Mouse (Mus musculus): ENCODE data around the gene Rdh5. TPM values are rescaled to one million over a fixed set of nuclear protein-coding genes. Genes with fewer than 3 reads are reported as not detected.

Gene Rdh5
- polyA plus RNA-seq, 1 experiment from 2014 or later: 12.1 TPM

GRCm38 (mm10) chr10:128915550-128915949 lies 7.1 kb downstream of the Rdh5 start:
- Histone ChIP-seq H3K9me3 (ENCODE audit: control insufficient read depth, low read length) (no peaks in the 10 kb centered on the region), H3K4me3 (ENCODE audit: low read depth, low read length) (no peak overlapping the region), H3K36me3 (ENCODE audit: control insufficient read depth, insufficient read depth, low read length) (no peaks in the 10 kb centered on the region), H3K4me1 (replicated peaks; ENCODE audit: control insufficient read depth, insufficient read depth, low read length) (0 out of 2 replicates have a peak, but pooled peaks cover 2% of the 10 kb centered on the region), H3K9ac (ENCODE audit: low read depth, low read length) (no peak overlapping the region), H3K4me2 (replicated peaks; ENCODE audit: low read depth, low read length) (no peak overlapping the region), H3K27me3 (ENCODE audit: control insufficient read depth, insufficient read depth, low read length) (no peaks in the 10 kb centered on the region), H3K27ac (ENCODE audit: low read depth, low read length) (no peak overlapping the region)
- WGBS: 95% methylated on average over 2 of the region's 2 CpGs
- no peak for DNase-seq (ENCODE audit: low spot score)
- ATAC-seq (ENCODE audit: low FRiP score): no peak

GRCm38 (mm10) chr10:128913696-128914095 lies 9.0 kb downstream of the Rdh5 start:
- H3K4me1 ChIP-seq (replicated peaks; ENCODE audit: control insufficient read depth, insufficient read depth, low read length): 0 out of 2 replicates have a peak, but pooled peaks cover 2% of the 10 kb centered on the region
- WGBS: 77% methylated on average over 12 of the region's 12 CpGs
- H3K9ac ChIP-seq (ENCODE audit: low read depth, low read length): no peak overlapping the region
- H3K4me3 ChIP-seq (ENCODE audit: low read depth, low read length): no peak overlapping the region
- no peaks in the 10 kb centered on the region for H3K9me3 ChIP-seq (ENCODE audit: control insufficient read depth, low read length)
- H3K27me3 ChIP-seq (ENCODE audit: control insufficient read depth, insufficient read depth, low read length): no peaks in the 10 kb centered on the region; the same call in 1 of the 2 replicates
- H3K4me2 ChIP-seq (replicated peaks; ENCODE audit: low read depth, low read length): no peak overlapping the region
- ATAC-seq (ENCODE audit: low FRiP score) (no peak), DNase-seq (ENCODE audit: low spot score) (no peak)
- H3K27ac ChIP-seq (ENCODE audit: low read depth, low read length): no peak overlapping the region
- H3K36me3 ChIP-seq (ENCODE audit: control insufficient read depth, insufficient read depth, low read length): no peaks in the 10 kb centered on the region

- Histone ChIP-seq H3K27ac (ENCODE audit: low read depth, low read length) (no peak overlapping the region), H3K36me3 (ENCODE audit: control insufficient read depth, insufficient read depth, low read length) (no peaks in the 10 kb centered on the region), H3K9ac (ENCODE audit: low read depth, low read length) (no peak overlapping the region), H3K27me3 (ENCODE audit: control insufficient read depth, insufficient read depth, low read length) (no peaks in the 10 kb centered on the region; the same call in 1 of the 2 replicates), H3K4me1 (replicated peaks; ENCODE audit: control insufficient read depth, insufficient read depth, low read length) (0 out of 2 replicates have a peak, but pooled peaks cover 2% of the 10 kb centered on the region), H3K9me3 (ENCODE audit: control insufficient read depth, low read length) (no peaks in the 10 kb centered on the region), H3K4me2 (replicated peaks; ENCODE audit: low read depth, low read length) (no peak overlapping the region), H3K4me3 (ENCODE audit: low read depth, low read length) (no peak overlapping the region)
- 7% methylated on average over 5 of the region's 5 CpGs for WGBS
- ATAC-seq (ENCODE audit: low FRiP score) (peak; percentile 15; the same call in 1 of the 2 replicates), DNase-seq (ENCODE audit: low spot score) (peak; percentile 96)
These were observed 9.5 kb downstream of the Rdh5 start for GRCm38 (mm10) chr10:128913219-128913618.

GRCm38 (mm10) chr10:128912791-128913190 lies 9.9 kb downstream of the Rdh5 start:
- ATAC-seq (ENCODE audit: low FRiP score): no peak
- H3K9ac ChIP-seq (ENCODE audit: low read depth, low read length): no peak overlapping the region
- WGBS: 81% methylated on average over 4 of the region's 4 CpGs
- H3K27me3 ChIP-seq (ENCODE audit: control insufficient read depth, insufficient read depth, low read length): no peaks in the 10 kb centered on the region; the same call in 1 of the 2 replicates
- H3K36me3 ChIP-seq (ENCODE audit: control insufficient read depth, insufficient read depth, low read length): no peaks in the 10 kb centered on the region
- no peak for DNase-seq (ENCODE audit: low spot score)
- H3K4me1 ChIP-seq (replicated peaks; ENCODE audit: control insufficient read depth, insufficient read depth, low read length): 0 out of 2 replicates have a peak, but pooled peaks cover 2% of the 10 kb centered on the region
- no peak overlapping the region for H3K4me2 ChIP-seq (replicated peaks; ENCODE audit: low read depth, low read length)
- H3K4me3 ChIP-seq (ENCODE audit: low read depth, low read length): no peak overlapping the region
- H3K27ac ChIP-seq (ENCODE audit: low read depth, low read length): no peak overlapping the region
- H3K9me3 ChIP-seq (ENCODE audit: control insufficient read depth, low read length): no peaks in the 10 kb centered on the region

- Histone ChIP-seq H3K4me3 (ENCODE audit: low read depth, low read length) (no peak overlapping the region), H3K36me3 (ENCODE audit: control insufficient read depth, insufficient read depth, low read length) (no peaks in the 10 kb centered on the region), H3K4me2 (replicated peaks; ENCODE audit: low read depth, low read length) (no peak overlapping the region), H3K27me3 (ENCODE audit: control insufficient read depth, insufficient read depth, low read length) (no peaks in the 10 kb centered on the region; the same call in 1 of the 2 replicates), H3K4me1 (replicated peaks; ENCODE audit: control insufficient read depth, insufficient read depth, low read length) (0 out of 2 replicates have a peak, but pooled peaks cover 2% of the 10 kb centered on the region), H3K9ac (ENCODE audit: low read depth, low read length) (no peak overlapping the region), H3K27ac (ENCODE audit: low read depth, low read length) (no peak overlapping the region), H3K9me3 (ENCODE audit: control insufficient read depth, low read length) (no peaks in the 10 kb centered on the region)
- ATAC-seq (ENCODE audit: low FRiP score) (no peak), DNase-seq (ENCODE audit: low spot score) (no peak)
- 81% methylated on average over 4 of the region's 4 CpGs for WGBS
These were observed 10.4 kb downstream of the Rdh5 start for GRCm38 (mm10) chr10:128912268-128912667.

- no peaks in the 10 kb centered on the region; the same call in 1 of the 2 replicates for H3K27me3 ChIP-seq (ENCODE audit: control insufficient read depth, insufficient read depth, low read length)
- H3K9ac ChIP-seq (ENCODE audit: low read depth, low read length): no peak overlapping the region
- no peak overlapping the region for H3K4me2 ChIP-seq (replicated peaks; ENCODE audit: low read depth, low read length)
- no peaks in the 10 kb centered on the region for H3K9me3 ChIP-seq (ENCODE audit: control insufficient read depth, low read length)
- 0 out of 2 replicates have a peak, but pooled peaks cover 2% of the 10 kb centered on the region for H3K4me1 ChIP-seq (replicated peaks; ENCODE audit: control insufficient read depth, insufficient read depth, low read length)
- ATAC-seq (ENCODE audit: low FRiP score): no peak
- no peak for DNase-seq (ENCODE audit: low spot score)
- H3K4me3 ChIP-seq (ENCODE audit: low read depth, low read length): no peak overlapping the region
- whole genome bisulfite sequencing: 89% methylated on average over 6 of the region's 6 CpGs
- H3K27ac ChIP-seq (ENCODE audit: low read depth, low read length): no peak overlapping the region
- no peaks in the 10 kb centered on the region for H3K36me3 ChIP-seq (ENCODE audit: control insufficient read depth, insufficient read depth, low read length)
These were observed 11.3 kb downstream of the Rdh5 start for GRCm38 (mm10) chr10:128911430-128911829.

- DNase-seq (ENCODE audit: low spot score): peak; percentile 57
- H3K27ac ChIP-seq (ENCODE audit: low read depth, low read length): peak overlapping the region; percentile 56; the same call in 1 of the 2 replicates
- ATAC-seq (ENCODE audit: low FRiP score): peak; percentile 47
- peak overlapping the region; percentile 87 for H3K4me3 ChIP-seq (ENCODE audit: low read depth, low read length)
- H3K9ac ChIP-seq (ENCODE audit: low read depth, low read length): peak overlapping the region; percentile 86
- H3K4me2 ChIP-seq (replicated peaks; ENCODE audit: low read depth, low read length): peak overlapping the region; percentile 78
- H3K9me3 ChIP-seq (ENCODE audit: control insufficient read depth, low read length): no peaks in the 10 kb centered on the region
- WGBS: 2% methylated on average over 61 of the region's 66 CpGs
- 0 out of 2 replicates have a peak, but pooled peaks cover 2% of the 10 kb centered on the region for H3K4me1 ChIP-seq (replicated peaks; ENCODE audit: control insufficient read depth, insufficient read depth, low read length)
- H3K27me3 ChIP-seq (ENCODE audit: control insufficient read depth, insufficient read depth, low read length): no peaks in the 10 kb centered on the region; the same call in 1 of the 2 replicates
- H3K36me3 ChIP-seq (ENCODE audit: control insufficient read depth, insufficient read depth, low read length): no peaks in the 10 kb centered on the region
These were observed 12.4 kb downstream of the Rdh5 start for GRCm38 (mm10) chr10:128910066-128910841.

GRCm38 (mm10) chr10:128909567-128910028 lies 13.1 kb downstream of the Rdh5 start:
- WGBS: under 1% methylated on average over 36 of the region's 41 CpGs
- Histone ChIP-seq H3K36me3 (ENCODE audit: control insufficient read depth, insufficient read depth, low read length) (no peaks in the 10 kb centered on the region), H3K9ac (ENCODE audit: low read depth, low read length) (peak overlapping the region; percentile 86)

More at GRCm38 (mm10) chr10:128909567-128910028, 13.1 kb downstream of the Rdh5 start:
- DNase-seq (ENCODE audit: low spot score): peak; percentile 84
- Histone ChIP-seq H3K4me3 (ENCODE audit: low read depth, low read length) (peak overlapping the region; percentile 87), H3K9me3 (ENCODE audit: control insufficient read depth, low read length) (no peaks in the 10 kb centered on the region), H3K27ac (ENCODE audit: low read depth, low read length) (peak overlapping the region; percentile 56; the same call in 1 of the 2 replicates), H3K27me3 (ENCODE audit: control insufficient read depth, insufficient read depth, low read length) (no peaks in the 10 kb centered on the region; the same call in 1 of the 2 replicates), H3K4me1 (replicated peaks; ENCODE audit: control insufficient read depth, insufficient read depth, low read length) (0 out of 2 replicates have a peak, but pooled peaks cover 2% of the 10 kb centered on the region), H3K4me2 (replicated peaks; ENCODE audit: low read depth, low read length) (peak overlapping the region; percentile 78)
- ATAC-seq (ENCODE audit: low FRiP score): peak; percentile 83

All from hindbrain, embryonic 11.5 days (tissue).